Mouse (Mus musculus): ENCODE data around the gene Dbi. TPM values are rescaled to one million over a fixed set of nuclear protein-coding genes. Genes with fewer than 3 reads are reported as not detected.
A peak's percentile ranks its signal among the peaks of the same experiment; 100 is the strongest.

Gene Dbi
- polyA plus RNA-seq, 1 experiment from 2014 or later: 442 TPM

DNA sequence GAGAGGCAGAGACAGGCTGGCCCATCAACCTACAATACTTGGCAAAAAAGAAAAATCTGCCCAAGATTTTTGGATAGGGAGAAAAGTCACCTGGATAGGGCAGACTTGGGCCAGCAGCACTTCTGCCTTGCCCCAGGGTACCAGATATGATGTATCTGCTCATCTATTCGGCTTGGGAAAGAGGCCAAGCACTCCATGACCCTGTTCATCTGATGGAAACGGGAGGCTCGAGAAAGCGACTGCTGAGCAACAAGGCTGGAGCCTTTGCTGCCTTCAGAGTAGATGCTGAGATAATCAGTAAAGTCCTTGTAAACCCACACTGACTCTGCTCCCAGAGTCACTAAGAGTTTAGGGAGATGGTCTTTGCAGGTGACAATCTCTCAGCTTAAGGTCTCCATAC is 1.5 kb downstream of the Dbi start:
- 79% methylated on average over 4 of the region's 4 CpGs for WGBS
- H3K27ac ChIP-seq: no peak overlapping the region
- H3K9ac ChIP-seq: peak overlapping the region; percentile 59; the same call in 1 of the 2 replicates
- peak overlapping the region; percentile 74 for H3K4me2 ChIP-seq
- H3K36me3 ChIP-seq: peaks cover 26% of the 10 kb centered on the region
- H3K27me3 ChIP-seq: no peaks in the 10 kb centered on the region
- peaks cover 23% of the 10 kb centered on the region for H3K4me1 ChIP-seq
- H3K9me3 ChIP-seq: no peaks in the 10 kb centered on the region
- no peak for ATAC-seq (ENCODE audit: borderline replicate concordance, extremely low read depth, low FRiP score, low TSS enrichment)
- peak overlapping the region; percentile 59; the same call in 1 of the 2 replicates for H3K4me3 ChIP-seq

DNA sequence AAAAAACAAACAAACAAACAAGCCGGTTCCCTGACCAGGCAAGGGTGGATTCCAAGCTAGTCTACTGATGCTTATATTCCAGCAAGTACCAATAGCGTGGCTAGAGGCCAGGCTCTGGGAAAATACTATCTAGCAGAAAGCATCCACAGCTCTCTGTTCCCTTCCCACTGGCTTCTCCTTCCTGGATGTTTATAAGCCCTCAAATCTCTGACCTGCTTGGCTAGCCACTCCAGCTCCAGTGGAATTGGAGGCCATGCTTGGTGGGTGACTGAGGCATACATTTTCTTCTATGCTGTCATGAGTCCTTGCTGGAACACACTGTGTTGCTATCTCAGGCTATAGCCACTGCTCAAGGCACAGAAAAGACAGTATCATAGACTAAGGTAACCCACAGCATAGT is 2.0 kb downstream of the Dbi start:
- no peak for ATAC-seq (ENCODE audit: borderline replicate concordance, extremely low read depth, low FRiP score, low TSS enrichment)
- WGBS: 84% methylated on average over 2 of the region's 2 CpGs
- H3K27ac ChIP-seq: no peak overlapping the region
- no peak overlapping the region for H3K9ac ChIP-seq
- peaks cover 31% of the 10 kb centered on the region for H3K36me3 ChIP-seq
- H3K27me3 ChIP-seq: no peaks in the 10 kb centered on the region
- no peak overlapping the region for H3K4me2 ChIP-seq
- peaks cover 23% of the 10 kb centered on the region for H3K4me1 ChIP-seq
- H3K9me3 ChIP-seq: no peaks in the 10 kb centered on the region
- H3K4me3 ChIP-seq: no peak overlapping the region

DNA sequence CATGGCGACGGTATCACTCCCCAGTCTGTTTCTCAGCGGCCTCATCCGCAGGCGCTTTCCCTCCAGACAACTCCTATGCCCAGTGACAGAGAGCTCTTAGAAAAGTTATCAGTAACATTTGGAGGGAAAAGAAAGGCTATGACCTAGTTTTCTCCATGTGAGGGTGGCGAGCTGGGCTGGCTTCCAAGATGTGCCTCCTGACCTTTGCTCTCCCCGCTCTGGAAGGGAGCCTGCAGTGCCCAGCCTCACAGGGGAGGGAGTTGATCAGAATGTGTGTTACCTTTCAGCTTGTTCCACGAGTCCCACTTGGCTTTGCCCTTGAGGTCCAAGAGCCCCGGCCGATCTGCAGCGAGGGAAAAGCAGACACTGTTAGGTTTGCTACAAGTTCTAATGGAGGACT is 4.8 kb downstream of the Dbi start:
- no peak for ATAC-seq (ENCODE audit: borderline replicate concordance, extremely low read depth, low FRiP score, low TSS enrichment)
- no peaks in the 10 kb centered on the region for H3K27me3 ChIP-seq
- no peaks in the 10 kb centered on the region for H3K9me3 ChIP-seq
- H3K27ac ChIP-seq: no peak overlapping the region
- no peak overlapping the region for H3K4me3 ChIP-seq
- no peak overlapping the region for H3K9ac ChIP-seq
- peaks cover 13% of the 10 kb centered on the region for H3K4me1 ChIP-seq
- peaks cover 40% of the 10 kb centered on the region for H3K36me3 ChIP-seq
- no peak overlapping the region for H3K4me2 ChIP-seq
- WGBS: 88% methylated on average over 11 of the region's 11 CpGs

DNA sequence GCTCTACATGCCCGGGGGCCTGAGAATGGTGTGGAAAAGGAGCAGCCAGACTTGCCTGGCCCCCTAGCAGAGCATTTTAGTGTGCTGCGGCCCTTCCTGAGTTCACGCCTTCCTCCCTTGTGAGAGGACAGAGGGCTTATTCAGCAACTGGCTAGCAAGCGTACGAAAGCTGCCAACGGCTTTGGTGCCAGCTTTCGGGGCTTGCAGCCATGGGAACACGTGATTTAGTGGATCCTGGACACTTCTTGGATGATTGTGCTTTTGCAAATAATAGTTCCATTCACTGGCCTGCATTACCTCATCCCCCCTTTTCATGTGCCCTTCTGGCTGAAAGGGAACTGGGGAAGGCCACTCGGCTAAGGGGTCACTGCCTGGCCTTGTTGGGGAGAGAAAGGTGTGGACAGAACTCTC is 5.2 kb downstream of the Dbi start:
- Histone ChIP-seq H3K4me3 (no peak overlapping the region), H3K27me3 (no peaks in the 10 kb centered on the region), H3K9me3 (no peaks in the 10 kb centered on the region), H3K36me3 (peaks cover 40% of the 10 kb centered on the region), H3K4me2 (no peak overlapping the region), H3K27ac (no peak overlapping the region), H3K9ac (no peak overlapping the region), H3K4me1 (peaks cover 13% of the 10 kb centered on the region)
- WGBS: 87% methylated on average over 9 of the region's 9 CpGs
- ATAC-seq (ENCODE audit: borderline replicate concordance, extremely low read depth, low FRiP score, low TSS enrichment): no peak

DNA sequence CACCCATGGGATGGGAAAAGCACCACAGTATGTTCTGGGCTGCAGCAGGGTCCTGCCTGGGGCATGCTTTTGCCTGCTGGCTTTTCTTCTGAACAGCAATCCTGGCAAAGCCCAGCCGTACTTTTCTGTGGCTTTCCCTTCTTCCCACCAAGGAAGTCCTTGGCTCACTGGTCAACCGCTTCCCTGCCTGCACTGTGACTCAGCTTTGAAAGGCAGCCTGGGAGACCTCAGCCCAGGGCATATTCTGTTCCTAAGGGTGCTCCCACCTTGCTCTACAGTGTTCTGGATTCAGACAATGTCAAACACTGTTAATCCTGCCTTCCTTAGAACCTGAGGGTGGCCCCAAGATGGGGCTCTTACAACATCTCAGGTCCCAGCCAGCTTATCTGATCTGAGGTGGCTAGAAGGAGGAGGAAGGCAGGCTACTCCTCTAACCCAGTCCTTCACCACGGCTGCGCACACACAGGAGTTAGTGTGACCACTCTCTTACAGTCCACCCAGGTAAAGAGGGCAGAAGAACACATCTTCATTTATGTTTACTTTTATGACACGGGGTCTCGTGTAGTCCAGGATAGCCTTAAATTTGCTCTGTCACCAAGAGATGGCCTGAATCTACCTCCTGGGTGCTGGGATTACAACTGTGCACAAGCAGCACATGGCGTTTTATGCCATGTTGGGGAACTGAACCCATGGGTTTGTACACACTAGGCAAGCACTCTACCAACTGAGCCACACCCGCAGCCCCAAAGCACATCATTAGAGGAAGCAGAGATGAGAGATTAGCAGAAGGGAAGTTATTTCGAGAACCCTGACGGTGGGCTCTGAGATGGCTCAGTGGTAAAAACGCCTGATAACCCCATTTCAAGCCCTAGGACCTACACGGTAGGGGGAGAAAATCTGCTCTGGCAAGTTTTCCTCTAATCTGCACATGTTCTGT is 8.4 kb downstream of the Dbi start:
- H3K27me3 ChIP-seq: no peaks in the 10 kb centered on the region
- no peak overlapping the region for H3K4me2 ChIP-seq
- H3K27ac ChIP-seq: no peak overlapping the region
- WGBS: 84% methylated on average over 12 of the region's 12 CpGs
- H3K4me3 ChIP-seq: no peak overlapping the region
- H3K9me3 ChIP-seq: no peaks in the 10 kb centered on the region
- peaks cover 35% of the 10 kb centered on the region for H3K36me3 ChIP-seq
- no peak overlapping the region for H3K9ac ChIP-seq
- no peak for ATAC-seq (ENCODE audit: borderline replicate concordance, extremely low read depth, low FRiP score, low TSS enrichment)
- no peaks in the 10 kb centered on the region for H3K4me1 ChIP-seq

DNA sequence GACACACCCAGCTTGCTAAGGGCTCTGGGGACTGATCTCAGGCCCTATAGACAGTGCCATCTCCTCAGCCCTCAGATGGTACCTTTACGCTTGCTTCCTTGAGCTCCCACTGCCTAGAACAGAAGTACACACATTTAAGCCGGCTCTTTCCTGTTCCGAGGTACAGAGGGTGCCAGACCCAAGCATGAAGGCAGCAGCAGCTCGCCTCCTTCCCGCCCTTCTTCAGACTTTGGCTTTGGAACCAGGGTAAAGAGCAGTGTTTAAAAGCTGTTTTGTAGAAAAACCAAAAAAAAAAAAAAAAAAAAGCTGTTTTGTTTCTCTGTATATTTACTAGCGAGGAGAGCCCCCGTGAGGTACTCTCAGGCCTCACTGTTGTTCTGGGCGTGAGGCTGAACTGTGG is 9.1 kb downstream of the Dbi start:
- 86% methylated on average over 8 of the region's 8 CpGs for WGBS
- Histone ChIP-seq H3K9me3 (no peaks in the 10 kb centered on the region), H3K27ac (no peak overlapping the region), H3K27me3 (no peaks in the 10 kb centered on the region), H3K9ac (no peak overlapping the region), H3K4me3 (no peak overlapping the region), H3K36me3 (peaks cover 35% of the 10 kb centered on the region), H3K4me1 (no peaks in the 10 kb centered on the region), H3K4me2 (no peak overlapping the region)
- ATAC-seq (ENCODE audit: borderline replicate concordance, extremely low read depth, low FRiP score, low TSS enrichment): no peak

DNA sequence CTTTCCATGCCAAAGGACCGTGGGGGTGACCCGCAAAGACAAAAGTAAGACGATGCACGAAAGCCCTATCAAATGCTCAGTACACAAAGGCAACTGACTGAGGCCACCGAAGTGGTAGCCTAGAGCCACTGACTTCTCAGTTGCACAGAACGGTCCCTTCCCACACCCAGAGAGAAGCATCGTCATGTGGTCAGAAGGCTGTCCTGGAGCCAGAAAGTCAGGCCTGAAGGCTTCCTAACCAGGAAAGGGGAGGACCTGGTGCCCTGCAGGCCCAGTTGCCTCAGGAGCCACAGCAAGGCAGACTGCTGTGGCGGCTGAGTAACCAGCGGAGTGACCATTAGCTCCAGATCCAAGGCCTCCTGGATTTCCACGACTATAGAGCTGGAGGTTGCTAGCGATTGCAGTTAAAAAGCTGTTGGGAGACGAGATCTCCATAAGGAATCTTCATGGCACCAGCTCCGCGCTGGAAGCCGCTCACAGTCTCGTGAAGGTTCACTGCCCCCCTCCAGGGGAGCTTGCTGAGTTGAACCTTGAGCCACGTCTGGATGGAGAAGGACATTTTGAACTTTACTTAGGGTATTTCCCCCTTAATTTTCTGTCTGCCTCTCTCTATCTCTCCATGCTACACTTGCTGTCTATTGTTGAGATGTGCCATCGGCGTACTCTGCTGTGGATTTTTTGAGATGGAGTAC is 11.0 kb downstream of the Dbi start:
- Histone ChIP-seq H3K27me3 (no peaks in the 10 kb centered on the region), H3K4me2 (no peak overlapping the region), H3K9me3 (no peaks in the 10 kb centered on the region), H3K9ac (no peak overlapping the region), H3K4me3 (no peak overlapping the region), H3K27ac (no peak overlapping the region), H3K4me1 (peaks cover 5% of the 10 kb centered on the region), H3K36me3 (peaks cover 19% of the 10 kb centered on the region)
- WGBS: 84% methylated on average over 19 of the region's 19 CpGs
- ATAC-seq (ENCODE audit: borderline replicate concordance, extremely low read depth, low FRiP score, low TSS enrichment): no peak

DNA sequence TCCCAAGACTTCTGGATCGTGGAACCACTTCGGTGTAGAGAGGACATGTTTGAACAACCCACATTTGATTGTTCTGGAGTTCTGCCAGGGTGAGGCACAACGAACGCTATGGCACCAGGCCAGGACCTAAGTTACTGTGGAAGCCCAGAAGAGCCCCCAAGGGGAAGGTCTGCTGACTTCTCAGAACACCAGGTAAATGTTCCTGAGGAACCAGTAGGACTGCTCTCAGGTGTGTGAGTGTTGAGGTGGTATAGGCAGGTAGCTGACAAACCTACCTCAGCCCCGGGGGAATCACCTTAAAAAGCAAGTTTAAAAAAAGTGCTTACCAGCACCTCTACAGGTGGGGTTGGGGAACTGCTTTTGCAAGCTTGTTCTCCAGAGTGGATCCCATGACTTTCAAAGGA is 15.3 kb downstream of the Dbi start:
- H3K9me3 ChIP-seq: no peaks in the 10 kb centered on the region
- peaks cover 16% of the 10 kb centered on the region; the same call in 1 of the 2 replicates for H3K27me3 ChIP-seq
- 29% methylated on average over 5 of the region's 5 CpGs for WGBS
- H3K27ac ChIP-seq: no peak overlapping the region
- H3K4me1 ChIP-seq: peaks cover 5% of the 10 kb centered on the region
- no peak overlapping the region for H3K4me2 ChIP-seq
- peak; percentile 82 for ATAC-seq (ENCODE audit: borderline replicate concordance, extremely low read depth, low FRiP score, low TSS enrichment)
- H3K9ac ChIP-seq: no peak overlapping the region
- no peak overlapping the region for H3K4me3 ChIP-seq
- H3K36me3 ChIP-seq: no peaks in the 10 kb centered on the region

DNA sequence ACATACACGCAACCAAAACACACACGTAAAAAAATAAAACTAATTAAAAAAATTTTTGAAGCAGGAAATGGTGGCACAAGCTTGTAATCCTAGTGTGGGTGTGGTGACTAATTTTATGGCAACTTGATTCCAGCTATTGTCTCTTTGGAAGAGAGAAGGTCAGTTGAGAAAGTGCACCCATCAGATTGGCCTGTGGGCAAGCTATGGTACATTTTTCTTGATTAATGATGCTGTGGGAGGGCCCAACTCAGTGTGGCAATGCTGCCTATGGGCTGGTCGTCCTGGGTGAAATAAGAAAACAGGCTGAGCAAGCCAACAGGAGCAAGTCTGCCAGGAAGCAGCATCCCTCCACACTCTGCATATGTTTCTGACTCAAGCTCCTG is 19.7 kb downstream of the Dbi start:
- ATAC-seq (ENCODE audit: borderline replicate concordance, extremely low read depth, low FRiP score, low TSS enrichment): no peak
- H3K36me3 ChIP-seq: no peaks in the 10 kb centered on the region
- peaks cover 5% of the 10 kb centered on the region for H3K4me1 ChIP-seq
- H3K27me3 ChIP-seq: peaks cover 16% of the 10 kb centered on the region; the same call in 1 of the 2 replicates
- WGBS: 76% methylated on average over 3 of the region's 3 CpGs
- no peak overlapping the region for H3K27ac ChIP-seq
- H3K9me3 ChIP-seq: no peaks in the 10 kb centered on the region
- H3K9ac ChIP-seq: no peak overlapping the region
- no peak overlapping the region for H3K4me3 ChIP-seq
- no peak overlapping the region for H3K4me2 ChIP-seq

DNA sequence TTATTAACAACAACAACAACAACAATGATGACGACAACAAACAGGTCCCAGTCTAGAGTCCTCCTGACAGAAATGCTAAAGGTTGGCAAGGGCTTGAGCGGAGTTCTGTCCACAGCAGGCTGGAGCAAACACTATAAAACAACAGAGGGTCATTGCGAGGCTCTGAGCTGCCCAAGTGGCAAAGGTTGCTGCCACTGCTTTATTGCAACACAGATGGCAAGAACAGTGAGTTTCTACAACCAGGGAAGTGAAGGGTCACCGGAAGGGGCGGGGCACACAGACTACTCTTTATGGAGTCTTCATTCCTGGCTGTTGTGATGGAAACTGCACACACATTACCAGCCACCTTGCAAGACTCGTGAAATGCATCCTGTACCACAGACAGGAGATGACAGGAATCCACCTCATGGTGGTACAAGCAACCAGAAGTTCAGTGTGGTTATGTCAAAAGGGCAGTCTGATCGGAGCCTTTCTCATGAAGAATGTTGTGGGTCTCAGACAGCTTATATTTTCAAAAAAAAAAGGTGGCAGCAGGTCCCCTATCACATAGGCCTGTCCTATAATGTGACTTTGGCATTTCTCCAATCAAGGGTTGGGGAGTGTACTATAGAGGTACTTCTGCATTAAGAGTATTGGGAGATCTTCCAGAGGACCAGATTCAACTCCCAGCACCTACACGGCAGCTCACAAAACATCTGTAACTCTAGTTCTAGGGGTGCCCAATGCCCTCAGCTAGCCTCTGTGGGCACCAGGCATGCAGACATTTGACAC is 20.2 kb downstream of the Dbi start:
- Histone ChIP-seq H3K36me3 (no peaks in the 10 kb centered on the region), H3K4me1 (peaks cover 5% of the 10 kb centered on the region), H3K27me3 (peaks cover 16% of the 10 kb centered on the region; the same call in 1 of the 2 replicates), H3K27ac (no peak overlapping the region), H3K9me3 (no peaks in the 10 kb centered on the region), H3K9ac (no peak overlapping the region), H3K4me3 (no peak overlapping the region), H3K4me2 (no peak overlapping the region)
- 76% methylated on average over 8 of the region's 8 CpGs for WGBS
- ATAC-seq (ENCODE audit: borderline replicate concordance, extremely low read depth, low FRiP score, low TSS enrichment): no peak

DNA sequence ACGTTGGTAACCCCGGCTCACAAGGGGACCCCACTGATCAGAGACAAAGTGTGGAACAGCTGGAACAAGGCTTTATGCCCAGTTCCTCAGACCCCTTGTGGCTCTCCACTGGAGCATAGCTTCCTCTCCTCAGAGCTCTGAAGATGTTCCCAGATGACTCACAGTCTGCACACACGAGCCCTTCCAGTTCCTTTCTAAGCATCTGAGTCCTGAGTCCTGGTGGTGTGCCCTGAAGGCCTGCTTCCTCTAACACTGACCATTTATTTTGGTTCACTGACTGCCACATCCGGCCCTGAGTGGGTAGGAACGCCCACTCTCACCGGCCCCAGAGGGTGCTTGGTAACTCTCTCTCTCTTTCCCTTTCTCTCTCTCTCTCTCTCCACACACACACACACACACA is 21.4 kb downstream of the Dbi start:
- H3K4me3 ChIP-seq: no peak overlapping the region
- no peak overlapping the region for H3K9ac ChIP-seq
- 48% methylated on average over 6 of the region's 6 CpGs for WGBS
- no peak overlapping the region for H3K4me2 ChIP-seq
- H3K9me3 ChIP-seq: no peaks in the 10 kb centered on the region
- peaks cover 16% of the 10 kb centered on the region; the same call in 1 of the 2 replicates for H3K27me3 ChIP-seq
- no peaks in the 10 kb centered on the region for H3K4me1 ChIP-seq
- ATAC-seq (ENCODE audit: borderline replicate concordance, extremely low read depth, low FRiP score, low TSS enrichment): no peak
- no peaks in the 10 kb centered on the region for H3K36me3 ChIP-seq
- no peak overlapping the region for H3K27ac ChIP-seq
